Mouse (Mus musculus): ENCODE measurements around the gene Tarbp2. TPM values are rescaled to one million over a fixed set of nuclear protein-coding genes. Genes with fewer than 3 reads are reported as not detected.
A peak's percentile ranks its signal among the peaks of the same experiment; 100 is the strongest.

Tarbp2 gene
- total RNA-seq, 2 experiments from 2014 or later = 54.7 to 56.9 TPM

DNA sequence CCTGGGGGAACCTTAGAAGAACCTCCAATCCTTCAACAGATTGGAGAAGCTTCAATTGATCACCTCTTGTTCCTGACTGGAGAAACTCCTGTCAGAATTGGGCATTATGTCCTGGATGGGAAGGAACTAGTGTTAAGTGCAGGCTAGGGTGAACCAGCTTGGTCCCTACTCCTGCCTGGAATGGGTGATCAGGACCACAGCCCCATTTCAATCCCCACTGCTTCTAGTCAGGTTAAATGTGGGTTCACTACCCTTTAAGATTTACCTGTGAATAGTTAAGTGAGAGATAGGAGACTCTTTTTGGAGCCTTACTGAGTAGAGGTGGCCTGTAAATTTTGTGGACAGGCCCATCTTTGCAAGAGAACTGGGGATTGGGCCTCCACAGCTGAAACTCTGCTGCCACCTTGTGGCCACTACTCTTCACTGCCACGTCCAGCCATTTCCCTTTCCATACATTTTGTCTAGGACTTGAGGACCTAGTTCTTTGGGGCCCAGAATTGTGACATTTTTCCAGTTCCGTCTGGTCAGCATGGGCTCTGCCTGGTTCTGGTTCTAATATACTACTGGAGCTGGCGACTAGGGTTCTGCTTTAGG is 7.0 kb downstream of the Tarbp2 start, which contains the start of gene Npff:
Gene Npff (minus strand): TSS at position 51 of the 594 bp plus-strand sequence.
- DNase-seq (ENCODE audit: low spot score in 2 of 2) = peak in 1 of 2 experiments; percentile 71

DNA sequence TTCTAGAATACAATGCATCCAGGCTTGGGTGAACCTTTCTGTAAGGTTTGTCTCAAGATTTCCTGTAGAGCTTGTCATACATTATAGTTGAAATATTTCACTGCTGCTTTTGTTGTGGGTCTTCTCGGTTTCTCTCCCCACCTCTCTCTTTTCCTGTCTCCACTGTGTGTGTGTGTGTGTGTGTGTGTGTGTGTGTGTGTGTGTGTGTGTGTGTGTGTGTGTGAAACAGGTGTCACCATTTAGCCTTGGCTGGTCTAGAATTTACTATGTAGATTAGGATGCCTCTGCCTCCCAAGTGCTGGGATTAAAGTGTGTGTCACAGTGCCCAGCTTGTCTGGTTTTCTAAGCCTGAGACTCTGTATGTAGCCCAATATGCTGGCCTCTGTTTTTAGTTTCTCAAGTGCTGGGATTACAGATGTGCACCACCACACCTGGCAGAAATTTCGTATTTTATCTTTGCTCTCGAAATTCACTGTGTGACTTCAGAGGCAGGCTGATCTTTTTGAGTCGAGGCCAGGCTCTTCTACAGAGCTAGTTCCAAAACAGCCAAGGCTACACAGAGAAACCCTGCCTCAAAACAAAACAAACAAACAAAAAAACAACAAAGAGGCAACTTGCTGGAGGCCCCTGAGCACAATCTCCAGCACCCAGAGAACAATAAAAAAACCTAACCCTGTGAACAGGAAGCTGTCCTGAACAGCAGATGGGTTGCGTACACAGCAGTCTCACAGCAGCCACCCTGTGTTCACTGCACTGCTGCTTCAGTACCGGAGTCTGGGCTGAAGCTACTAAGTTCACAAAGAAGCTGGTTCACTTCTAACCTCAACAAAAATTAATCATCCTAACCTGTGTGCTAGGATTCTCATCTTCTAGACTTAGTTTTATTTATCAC is 8.4 kb downstream of the Tarbp2 start:
- no peak for DNase-seq (ENCODE audit: low spot score in 2 of 2)

DNA sequence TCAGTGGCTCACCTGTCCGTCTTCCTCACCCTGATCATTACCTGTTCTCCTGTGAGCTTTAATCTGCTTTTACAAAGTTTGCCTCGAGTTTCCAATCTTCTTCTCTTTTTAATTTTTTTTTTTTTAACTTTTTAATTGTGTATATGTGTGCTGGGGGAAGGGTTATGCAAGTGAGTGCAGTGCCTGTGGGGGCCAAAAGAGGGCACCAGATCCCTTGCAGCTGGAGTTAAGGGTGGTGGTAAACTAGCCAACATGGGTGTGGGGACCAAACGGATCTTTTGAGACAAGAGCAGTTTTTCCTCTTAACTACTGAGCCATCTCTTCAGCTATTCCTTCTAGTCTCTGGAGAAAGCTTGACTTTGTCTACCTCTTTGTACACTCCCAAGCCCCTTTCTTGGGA is 9.9 kb downstream of the Tarbp2 start:
- DNase-seq (ENCODE audit: low spot score in 2 of 2) = no peak

DNA sequence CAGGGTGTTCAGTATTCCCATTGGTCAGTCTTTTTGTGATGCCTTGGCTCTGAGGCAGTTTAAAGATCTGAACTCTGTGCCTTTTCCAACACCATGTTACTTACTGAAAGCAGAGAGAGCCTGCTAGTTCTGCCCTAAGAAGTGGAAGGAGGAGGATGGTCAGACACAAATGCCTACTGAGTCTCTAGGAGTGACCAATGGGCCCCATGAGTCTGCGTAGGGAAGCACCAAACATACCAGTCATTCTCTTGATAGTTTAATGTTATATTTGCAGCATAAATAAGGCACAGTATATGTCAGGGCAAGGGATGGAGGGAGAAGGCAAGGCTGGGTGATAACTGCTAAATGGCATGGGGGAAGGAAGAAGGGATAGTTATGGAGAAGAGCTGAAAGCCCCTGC is 10.4 kb downstream of the Tarbp2 start:
- no peak for DNase-seq (ENCODE audit: low spot score in 2 of 2)

DNA sequence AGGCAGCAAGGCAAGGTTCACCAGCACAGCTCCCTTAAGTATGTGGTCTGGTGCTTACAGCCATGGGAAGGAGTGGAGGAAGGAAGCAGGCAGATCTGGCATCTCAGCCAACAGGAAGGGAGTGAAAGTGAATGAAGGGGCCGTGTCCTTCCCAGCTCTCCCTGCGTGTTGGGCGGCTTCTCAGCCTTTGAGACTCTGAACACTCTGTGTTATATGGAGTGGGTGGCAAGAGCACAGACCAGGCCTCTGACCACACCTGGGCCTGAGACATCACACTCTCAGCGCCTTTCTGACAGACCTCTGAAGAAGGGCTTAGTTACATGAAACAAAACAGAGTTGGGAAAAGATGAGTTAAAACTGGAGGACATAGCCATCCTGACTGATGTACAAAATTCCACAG is 12.6 kb downstream of the Tarbp2 start:
- DNase-seq (ENCODE audit: low spot score in 2 of 2) = no peak

DNA sequence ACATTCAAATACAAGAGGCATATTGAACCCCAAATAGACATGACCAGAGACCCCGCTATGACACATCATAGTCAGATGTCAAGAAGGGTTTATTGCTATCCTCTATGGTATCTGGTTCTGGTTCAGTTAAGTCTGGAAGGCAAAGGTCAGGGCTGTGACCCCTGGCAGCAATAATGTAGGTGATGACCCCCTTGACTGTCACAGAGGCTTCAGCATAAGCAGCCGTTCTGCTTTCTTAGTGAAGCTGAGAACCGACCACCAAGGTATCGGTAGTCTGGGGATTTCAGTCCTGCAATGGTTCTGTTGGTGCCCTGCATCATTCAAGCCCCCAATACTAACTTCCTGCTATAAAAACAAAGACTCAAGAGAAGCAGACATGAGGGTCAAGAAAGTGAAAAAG is 13.6 kb downstream of the Tarbp2 start:
- DNase-seq (ENCODE audit: low spot score in 2 of 2) = no peak

DNA sequence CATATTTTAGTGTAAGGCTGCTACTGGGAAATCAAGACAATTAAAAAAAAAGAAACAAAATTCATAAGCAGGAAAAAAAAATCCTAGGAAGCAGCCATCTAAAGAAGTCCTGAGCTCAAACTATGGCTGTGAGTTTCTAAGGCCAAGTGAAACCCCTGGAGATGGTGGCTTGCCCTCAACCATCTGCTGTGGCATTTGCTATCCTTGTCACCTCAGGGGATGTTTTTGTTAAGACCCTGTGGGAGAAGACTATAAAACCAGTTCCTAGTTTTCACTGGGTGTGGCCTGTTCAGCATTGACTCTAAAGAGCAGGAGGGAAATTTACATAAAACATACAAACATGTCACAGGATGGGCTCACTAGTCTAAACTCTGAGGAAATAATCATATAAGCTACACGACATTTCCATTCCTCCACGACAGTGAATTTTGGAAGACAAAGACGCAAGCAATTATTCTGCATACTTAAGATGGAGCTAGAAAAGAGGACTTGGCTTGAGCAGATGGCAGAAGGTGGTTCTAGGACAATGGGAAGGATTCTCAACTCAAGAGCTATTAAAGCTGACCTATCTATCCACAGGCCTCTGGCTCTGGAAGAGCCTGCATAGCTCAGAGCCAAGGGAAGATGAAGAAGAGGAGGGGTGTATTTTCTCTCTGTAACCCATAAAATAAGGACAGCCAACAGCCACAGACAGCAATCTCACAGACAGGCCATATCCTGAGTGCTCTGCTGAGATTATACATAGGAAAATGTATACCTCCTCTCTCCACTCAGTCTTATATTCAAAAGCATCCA is 14.3 kb downstream of the Tarbp2 start:
- DNase-seq (ENCODE audit: low spot score in 2 of 2) = no peak

DNA sequence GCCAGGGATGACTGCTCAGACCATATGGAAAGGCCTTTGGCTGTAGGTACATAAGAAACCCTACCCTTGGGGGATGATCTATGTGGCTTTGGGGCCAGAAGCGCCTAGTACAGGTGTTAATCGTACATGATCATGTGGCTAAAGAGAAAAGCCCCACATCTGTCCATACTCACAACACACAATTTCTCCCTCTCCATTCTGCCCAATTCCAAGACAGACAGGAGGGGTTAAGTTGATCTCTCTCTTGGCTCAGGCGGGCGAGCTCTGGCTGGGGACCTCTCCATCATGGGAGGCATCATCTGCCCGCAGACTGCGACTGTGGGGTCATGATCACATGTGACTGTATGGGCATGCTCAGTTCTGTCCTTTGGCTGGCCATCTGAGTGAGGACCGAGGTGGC is 15.9 kb downstream of the Tarbp2 start:
- no peak for DNase-seq (ENCODE audit: low spot score in 2 of 2)

DNA sequence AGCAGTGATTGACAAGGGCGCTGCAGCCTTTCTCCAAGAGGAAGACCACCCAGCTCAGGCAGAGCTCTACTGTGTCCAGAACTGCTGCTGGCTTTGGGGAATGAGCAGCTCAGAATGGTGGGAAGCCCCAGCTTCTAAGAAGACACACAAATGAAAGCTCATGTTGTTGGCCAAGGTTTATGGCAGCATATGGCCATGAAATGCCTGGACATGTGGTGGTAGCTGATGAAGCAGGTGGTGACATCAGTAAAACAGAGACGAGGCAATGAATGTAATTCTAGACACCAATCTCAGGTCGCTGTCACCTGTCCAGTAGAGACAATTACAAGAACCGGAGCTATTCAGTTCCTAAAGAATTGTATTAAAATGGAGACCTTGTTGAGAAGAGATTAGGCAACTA is 26.8 kb downstream of the Tarbp2 start:
- DNase-seq (ENCODE audit: low spot score in 2 of 2) = no peak

DNA sequence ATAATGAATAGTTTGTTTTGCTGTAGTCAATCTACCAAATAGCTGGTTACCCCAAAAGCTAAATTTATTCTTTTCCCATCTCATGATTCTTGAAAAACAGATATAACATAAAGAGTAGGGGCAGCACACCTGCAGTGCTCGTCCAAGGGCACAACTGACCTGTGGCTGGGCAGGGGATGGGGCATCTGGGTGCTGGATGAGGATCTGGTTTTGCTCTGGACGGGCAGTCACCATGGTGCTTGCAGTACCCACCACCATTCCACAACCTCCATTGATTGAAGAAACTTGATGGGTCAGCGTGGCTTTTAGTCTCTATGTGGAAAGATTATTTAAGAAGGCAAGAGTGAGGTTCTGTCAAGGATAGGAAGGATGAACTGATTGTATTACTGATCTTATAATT is 28.3 kb downstream of the Tarbp2 start:
- no peak for DNase-seq (ENCODE audit: low spot score in 2 of 2)

DNA sequence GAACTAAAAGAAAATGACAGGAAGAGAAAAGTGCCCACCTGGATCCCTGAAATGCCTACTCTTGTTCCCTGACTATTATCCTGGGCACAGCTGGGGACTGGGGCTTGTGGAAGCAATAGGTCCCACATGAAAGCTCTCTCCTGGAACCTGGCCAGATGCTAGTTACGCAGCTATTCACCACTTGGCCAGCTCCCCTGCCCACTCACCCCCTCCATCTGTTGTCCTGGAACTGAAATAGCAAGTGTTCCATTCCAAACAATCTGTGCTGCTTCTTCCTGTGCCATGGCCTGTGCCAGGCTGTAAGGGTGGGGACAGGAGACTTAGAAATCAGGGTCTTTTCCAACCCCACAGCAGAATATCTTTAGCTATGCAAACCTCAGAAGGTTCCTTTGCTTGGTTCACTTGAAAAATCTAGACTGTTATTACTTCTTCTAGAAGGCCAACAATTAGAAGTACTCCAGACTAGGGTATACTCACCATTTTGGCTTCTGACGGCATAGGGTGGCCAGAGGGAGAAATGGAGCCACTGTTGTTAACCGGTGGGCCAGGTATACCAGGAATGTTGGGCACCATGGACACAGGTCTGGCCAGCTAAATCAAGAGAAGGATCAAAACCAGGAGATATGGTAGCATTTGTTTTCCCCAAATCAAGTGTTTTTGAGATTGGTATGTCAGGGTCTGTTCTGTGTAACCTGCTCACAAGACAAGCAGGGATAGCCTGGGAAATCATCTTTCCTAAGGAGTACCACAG is 28.9 kb downstream of the Tarbp2 start:
- DNase-seq (ENCODE audit: low spot score in 2 of 2) = peak in 1 of 2 experiments; percentile 51

DNA sequence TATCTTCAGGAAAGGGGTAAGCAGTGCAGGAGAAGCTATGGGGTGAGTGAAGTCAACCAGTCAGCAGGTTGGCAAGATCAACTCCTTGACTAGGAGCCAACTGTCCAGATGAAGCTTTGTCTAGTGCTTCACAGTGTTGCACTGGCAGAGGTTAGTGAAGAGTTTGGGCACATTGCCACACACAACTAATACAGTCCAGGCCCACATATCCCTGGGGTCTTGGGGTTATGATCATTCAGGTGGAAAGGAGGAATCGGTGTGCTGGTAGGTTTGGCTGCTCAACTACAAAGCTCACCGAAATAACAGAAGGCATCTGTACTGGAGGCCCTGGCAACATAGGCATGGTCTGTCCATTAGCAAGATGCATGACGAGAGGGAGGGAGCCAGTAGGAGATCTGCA is 29.5 kb downstream of the Tarbp2 start:
- no peak for DNase-seq (ENCODE audit: low spot score in 2 of 2)

DNA sequence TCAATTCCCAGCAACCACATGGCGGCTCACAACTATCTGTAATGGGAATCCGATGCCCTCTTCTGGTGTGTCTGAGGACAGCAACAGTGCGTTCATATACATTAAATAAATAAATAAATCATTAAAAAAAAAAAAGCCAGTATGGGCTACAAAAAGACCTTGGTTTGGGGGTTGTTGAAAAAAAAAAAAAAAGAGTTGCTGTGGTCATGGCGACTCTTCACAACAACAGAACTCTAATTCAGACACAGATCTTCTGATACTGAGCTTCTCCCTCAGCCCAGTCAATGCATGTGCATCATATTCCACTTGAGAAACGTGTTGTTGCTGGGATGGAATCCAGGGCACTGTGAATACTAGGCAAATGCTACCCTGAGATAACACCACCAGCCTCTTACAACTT is 34.6 kb downstream of the Tarbp2 start:
- DNase-seq (ENCODE audit: low spot score in 2 of 2) = no peak

DNA sequence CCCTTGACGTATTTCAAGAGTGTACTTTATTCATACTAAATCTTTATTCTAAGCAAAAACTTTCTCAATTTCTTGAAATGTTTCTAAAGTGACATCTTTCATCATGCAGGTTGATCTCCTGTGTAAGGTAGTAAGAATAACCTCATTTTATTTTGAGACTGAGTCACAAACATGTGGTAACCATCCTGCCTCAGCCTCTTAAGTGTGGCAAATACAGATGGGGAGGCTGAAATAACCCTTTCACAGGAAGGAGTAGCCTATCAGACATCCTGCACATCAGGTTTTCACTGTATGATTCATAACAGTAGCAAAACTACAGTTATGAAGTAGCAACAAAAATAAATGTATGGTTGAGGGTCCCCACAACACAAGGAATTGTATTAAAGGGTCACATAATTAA is 37.6 kb downstream of the Tarbp2 start:
- no peak for DNase-seq (ENCODE audit: low spot score in 2 of 2)

DNA sequence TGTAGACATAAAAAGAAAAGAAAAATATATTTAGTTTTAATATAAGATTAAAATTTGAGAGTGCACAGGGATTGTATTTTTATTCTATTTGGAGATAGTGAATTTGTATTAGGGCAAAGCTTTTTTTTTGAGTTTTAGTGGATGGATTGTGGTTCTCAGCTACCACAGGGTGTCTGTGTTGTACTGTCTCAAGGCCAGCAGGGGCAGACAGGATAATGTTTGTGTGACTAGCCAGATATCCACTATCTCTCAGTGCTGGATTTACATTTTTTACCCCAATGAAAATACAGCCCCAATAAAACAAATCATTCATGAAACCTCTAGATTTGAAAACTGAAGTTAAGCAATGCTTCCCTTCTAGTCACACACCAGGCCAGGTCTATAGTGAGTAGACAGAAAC is 39.6 kb downstream of the Tarbp2 start:
- DNase-seq (ENCODE audit: low spot score in 2 of 2) = no peak

DNA sequence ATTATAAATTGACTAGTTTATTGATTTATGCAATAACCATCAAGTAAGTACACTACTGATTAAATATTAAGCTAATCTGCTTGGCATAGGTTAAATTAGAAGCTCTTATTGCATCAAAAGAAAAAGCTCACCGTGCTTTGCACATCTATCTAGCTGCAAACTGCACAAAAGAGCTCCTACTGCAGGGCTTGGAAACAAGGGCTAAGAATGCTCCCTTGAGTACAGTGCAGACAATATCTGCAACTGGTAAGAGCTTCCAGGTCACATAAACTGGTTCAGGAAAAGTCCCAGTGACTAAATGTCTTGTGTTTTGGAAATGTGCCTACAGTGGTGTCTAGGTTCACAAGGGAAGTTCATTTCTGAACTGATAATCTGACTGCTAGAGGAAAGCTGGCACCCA is 44.5 kb downstream of the Tarbp2 start:
- DNase-seq (ENCODE audit: low spot score in 2 of 2) = no peak

DNA sequence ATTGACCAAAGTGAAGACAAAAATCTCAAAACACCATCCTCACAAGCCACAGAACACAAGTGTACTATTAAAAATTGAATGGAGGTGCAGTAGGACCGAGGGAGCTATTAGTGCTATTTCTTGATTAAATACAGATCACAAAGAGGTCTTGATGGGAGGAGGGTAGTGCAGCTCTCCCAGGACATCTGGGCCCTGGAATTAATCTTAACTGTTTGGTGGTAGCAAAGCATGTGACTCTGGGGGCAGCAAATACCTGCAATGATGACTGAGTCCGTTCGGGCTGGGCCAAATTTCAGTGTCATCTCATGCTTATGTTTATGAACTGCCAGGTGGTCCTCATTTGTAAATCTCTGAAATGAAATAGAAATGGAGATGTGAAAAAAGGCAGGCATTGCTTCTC is 45.1 kb downstream of the Tarbp2 start:
- no peak for DNase-seq (ENCODE audit: low spot score in 2 of 2)

DNA sequence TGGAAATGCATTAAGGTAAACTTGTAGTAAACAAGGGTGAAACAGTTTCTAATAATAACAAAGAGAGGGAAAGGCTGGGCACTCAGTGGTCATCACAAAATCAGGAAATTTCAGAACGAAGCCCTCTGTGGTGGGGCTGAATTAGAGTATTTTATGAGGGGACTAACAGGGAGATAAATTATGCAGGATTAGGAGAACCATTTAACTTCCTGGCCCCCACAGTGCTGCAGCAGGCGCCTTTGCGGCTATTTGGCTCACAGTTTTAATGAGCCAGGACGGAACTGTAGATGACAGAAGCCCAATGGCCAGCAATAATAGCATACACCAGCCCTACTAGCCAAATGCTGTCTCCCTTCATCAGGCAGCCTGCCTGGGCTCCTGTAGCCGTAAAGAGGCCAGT is 45.7 kb downstream of the Tarbp2 start:
- no peak for DNase-seq (ENCODE audit: low spot score in 2 of 2)

DNA sequence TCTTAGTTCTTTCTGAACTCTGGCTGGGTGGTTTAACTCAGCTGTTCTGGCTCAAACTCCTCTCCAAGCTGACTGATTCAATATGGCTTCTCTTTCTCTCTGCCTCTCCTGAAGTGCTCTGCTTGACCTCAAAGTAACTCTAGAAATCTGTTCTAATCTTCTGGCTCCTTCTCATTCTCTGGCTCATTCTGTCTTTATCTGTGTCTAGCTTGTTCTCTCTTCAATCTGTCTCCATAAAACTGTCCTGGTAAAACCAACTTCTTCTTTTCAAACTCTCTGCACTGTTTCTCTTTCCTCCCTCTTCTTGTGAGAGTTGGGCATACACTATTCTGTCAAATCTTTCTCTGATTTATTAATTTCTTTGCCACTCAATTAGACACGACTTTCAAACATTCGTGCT is 49.9 kb downstream of the Tarbp2 start:
- DNase-seq (ENCODE audit: low spot score in 2 of 2) = no peak

DNA sequence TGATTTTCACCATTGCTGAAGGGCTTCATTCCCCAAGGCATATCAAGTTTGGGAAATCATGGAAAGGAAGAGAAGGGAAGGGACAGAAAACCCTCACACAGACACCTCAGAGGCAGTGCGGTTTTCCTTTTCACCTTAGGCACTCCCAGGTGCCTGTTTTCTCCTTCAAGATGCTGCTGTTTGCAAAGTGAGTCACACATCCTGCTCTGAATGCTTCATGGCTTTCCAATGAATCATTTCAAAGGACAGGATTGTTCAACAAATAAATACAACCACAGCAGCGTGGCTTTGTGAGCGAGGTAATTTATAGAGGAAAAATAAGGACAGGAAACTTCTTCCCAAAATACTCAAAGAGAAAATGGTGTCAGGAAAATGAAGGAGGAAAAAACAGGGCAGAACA is 54.1 kb downstream of the Tarbp2 start:
- DNase-seq (ENCODE audit: low spot score in 2 of 2) = no peak

Data from gastrocnemius, postnatal 4 days (tissue).